Mouse (Mus musculus) urinary bladder, postnatal 36 days (tissue): ENCODE results near the gene Ift46.

Source experiments
- DNase-seq, 2 experiments: peaks; one replicate each; pipeline ENCODE4 v3.0.0; 2022; ENCODE audit warnings: low spot score in 2 of 2, mixed read lengths in 1 of 2

Gene Ift46

DNA sequence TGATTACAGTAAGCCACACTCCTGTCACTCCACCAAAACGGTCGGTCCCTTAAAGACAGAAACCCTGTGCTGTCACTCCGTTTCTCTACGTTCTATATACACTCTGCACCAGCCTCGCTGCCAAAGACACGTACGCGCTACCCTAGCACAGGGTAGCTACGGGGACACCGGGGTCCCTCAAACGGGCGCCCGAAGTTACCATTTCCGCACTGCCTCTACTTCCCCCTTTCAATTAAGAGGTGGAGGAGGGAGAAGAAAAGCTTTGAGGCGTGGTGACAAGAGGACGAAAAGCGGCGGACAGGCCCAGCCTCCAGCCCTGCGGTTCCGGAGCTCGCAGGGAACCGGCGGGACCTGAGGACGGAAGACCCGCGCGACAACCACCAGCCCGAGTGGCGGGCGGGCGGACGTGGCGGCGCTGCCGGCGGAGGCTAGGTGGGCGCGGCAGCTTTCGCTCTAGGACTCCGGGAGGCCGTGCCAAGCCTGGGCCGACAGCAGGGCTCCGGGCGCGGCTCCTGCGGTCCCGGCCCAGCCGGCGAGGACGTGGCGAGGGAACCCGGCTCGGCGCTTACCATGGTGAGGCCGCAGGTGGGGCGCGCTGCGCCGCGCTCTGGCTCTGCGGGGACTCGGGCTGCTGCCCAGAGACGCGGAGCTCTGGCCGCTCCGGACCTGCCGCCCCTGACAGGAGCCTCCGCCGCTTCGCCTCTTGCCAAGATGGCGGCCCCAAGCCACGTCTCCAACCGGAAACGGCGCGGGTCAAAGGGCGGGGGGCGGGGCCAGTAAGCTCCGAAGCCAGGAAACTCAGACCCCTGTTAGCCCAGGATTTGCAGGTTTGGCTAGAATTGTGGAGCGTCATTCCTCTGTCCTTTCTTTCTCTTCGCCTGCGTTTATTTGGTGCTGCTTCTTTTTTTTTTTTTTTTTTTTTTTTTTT lies at the start of gene Ift46, which contains the start of gene Arcn1:
Gene Ift46, plus strand, starts transcription at position 808 of the 928 bp plus-strand sequence.
Gene Arcn1, minus strand, starts transcription at position 745 of the 928 bp plus-strand sequence.
- peak; percentile 71 to 80 for DNase-seq

GRCm38 (mm10) chr9:44718937-44719631 lies 48.6 kb upstream of the Ift46 start:
- DNase-seq, result no peak

- no peak for DNase-seq
Measured at GRCm38 (mm10) chr9:44719632-44720357, 47.9 kb upstream of the Ift46 start.

GRCm38 (mm10) chr9:44720358-44721153 lies 47.2 kb upstream of the Ift46 start:
- DNase-seq, result no peak

GRCm38 (mm10) chr9:44721154-44721876 lies 46.4 kb upstream of the Ift46 start:
- peak; percentile 87 to 92 for DNase-seq

DNA sequence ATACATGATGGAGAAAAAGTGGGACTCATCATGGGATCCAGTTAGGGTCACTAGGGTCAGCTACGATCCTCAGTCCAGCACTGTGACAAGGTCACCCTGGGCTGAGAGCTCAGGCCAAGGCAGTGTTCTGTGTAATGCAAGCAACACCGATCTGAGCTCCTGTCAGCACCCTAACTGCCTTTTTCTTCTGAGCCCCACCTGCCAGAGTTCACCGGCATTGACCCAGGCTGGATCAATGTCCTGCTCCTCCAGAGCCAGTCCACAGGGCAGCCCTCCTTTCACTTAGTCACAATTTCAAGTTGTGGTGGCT lies 45.9 kb upstream of the Ift46 start:
- no peak for DNase-seq

DNA sequence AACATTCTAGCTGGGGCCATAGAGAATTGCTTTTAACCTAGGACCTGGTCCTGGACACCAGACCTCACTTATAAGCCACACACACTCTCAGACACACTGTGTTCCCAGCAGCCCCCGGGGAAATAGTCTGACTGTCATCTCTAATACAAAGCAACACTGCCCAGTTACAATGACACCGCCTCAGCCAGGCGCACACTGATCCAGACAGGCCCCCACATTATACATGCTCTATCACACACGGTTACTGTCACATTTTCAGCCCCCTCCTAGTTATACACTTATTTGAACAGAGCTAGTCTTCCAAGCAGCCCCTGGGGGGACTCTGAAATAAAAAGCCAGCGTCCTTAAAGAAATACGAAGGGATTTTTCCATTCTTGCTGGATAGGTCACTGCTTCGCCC lies 45.1 kb upstream of the Ift46 start:
- DNase-seq, result no peak

GRCm38 (mm10) chr9:44723008-44723407 lies 44.7 kb upstream of the Ift46 start:
- no peak for DNase-seq

DNA sequence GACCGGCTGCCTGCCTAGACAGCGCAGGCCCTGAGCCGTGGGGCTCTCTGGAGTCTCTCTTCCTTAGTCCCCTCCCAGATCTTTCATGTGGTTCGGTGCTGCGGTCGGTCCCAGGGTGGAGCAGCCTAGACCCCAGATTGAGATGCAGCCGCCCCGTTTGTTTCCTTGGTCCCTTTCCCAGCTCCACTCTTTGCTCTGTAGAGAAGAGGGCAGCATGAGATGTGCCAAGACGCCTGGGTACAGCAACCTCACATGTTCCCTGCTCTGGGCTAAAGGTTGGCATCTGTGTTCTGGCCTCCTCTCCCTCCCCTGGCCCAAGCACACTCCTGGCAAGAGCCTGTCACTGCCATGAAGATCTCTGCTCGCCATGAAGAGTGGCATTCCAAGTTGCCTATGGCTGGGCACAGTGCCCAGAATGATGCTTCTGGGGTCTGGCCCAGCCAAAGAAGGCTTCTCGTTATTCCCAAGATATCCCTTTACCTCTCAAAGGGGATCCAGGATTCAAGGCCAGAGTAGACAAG lies 44.1 kb upstream of the Ift46 start:
- no peak for DNase-seq

GRCm38 (mm10) chr9:44724223-44724622 lies 43.5 kb upstream of the Ift46 start:
- DNase-seq, result peak in 1 of 2 experiments; percentile 73

DNA sequence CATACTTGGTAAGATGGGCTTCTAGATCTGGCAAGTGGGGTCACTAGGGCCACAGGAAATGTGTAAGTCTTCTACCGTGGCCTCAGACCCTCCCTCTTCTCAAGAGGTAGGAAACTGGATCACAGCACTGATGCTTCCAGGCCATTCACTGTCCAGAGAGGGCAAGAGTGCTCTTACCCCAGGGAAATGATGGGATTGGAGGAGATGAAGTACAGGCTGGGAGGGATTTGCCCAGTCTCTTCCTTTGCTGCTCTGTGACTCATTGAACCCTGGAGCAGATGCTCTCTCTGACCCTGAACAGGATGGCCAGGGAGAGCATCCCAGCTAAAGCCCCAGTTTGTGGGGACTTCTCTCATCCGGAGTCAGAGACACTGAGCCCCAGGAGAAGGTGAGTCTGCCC lies 43.0 kb upstream of the Ift46 start:
- DNase-seq, result no peak

- no peak for DNase-seq
Measured at GRCm38 (mm10) chr9:44726431-44727146, 41.1 kb upstream of the Ift46 start.

- DNase-seq, result no peak
Measured at GRCm38 (mm10) chr9:44727441-44727840, 40.3 kb upstream of the Ift46 start.

GRCm38 (mm10) chr9:44732130-44732549 lies 35.6 kb upstream of the Ift46 start:
- no peak for DNase-seq

DNA sequence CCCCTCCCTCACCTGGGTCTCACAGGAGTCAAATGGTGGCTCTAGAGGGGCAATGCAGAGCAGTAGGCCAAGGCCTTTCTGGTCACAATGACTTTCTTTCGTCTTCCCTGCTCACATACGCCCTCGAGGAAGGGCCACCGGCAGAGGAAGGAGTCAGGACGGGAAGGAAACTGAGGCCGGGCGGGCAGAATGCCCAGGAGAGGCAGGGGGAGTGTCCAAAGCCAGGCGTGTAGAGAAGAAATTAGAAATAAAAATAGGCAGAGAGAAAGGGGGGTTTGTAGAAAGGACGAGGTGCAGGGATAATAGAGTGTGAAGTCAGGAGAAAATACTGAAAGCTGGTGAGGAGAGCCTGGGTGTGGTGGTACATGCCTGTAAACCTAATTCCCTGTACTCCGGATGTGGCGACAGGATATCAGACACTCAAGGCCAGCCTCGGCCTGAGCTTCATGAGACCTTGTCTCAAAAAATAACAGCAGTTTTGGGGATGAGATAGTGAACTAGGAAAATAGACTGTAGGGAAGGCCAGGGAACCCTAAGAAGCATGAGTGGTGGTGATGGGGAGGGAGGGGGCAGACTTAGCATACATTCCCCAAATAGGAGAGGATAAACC lies 34.7 kb upstream of the Ift46 start:
- DNase-seq, result no peak

GRCm38 (mm10) chr9:44733671-44734523 lies 33.8 kb upstream of the Ift46 start:
- DNase-seq, result peak; percentile 59 to 79

GRCm38 (mm10) chr9:44734524-44735494 lies 32.9 kb upstream of the Ift46 start, which contains the start of gene Phldb1:
Gene Phldb1, minus strand, starts transcription at chr9:44735198.
- DNase-seq, result peak; percentile 51 to 77
